Mouse (Mus musculus): Measurements from ENCODE around the gene Polrmt.

DNA sequence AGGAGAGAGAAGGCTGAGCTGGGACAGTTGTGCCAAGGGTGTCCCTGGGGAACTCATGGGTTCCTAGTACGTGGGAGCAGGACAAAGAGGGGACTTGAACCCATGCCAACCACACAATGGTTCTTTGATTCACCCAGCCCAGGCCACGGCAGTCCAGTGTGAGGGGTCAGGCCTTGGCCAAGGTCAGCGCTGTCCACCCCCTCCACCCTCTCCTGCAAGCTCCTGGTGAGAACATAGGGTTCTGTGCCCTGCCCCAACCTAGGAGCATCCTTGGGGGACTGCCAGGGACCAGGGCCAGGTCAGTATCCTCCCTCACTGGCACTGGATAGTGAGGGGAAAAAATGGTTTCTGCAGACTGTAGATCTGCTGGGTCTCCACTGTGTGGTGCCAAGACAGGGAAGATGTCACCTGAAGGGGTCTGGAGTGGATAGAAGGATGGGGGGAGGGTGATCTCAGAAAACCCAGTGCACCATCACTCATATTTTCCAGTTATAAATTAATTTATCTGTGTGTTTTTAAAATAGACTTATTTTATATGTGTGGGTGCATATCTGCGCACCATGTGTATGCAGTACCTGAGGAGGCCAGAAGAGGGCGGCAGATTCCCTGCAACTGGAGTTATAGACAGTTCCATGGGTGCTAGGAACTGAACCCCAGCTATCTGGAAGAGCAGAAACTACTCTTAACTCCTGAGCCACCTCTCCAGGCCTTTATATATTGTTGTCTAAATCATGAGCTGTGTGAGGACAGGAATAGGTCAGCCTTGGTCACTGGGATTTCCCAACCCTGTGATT lies 28.3 kb upstream of the Polrmt start:
- TF ChIP-seq CTCF (IDR thresholded peaks at IDR 0.05; ENCODE audit: borderline replicate concordance, insufficient read depth, low read depth, low read length) (no peak), POLR2A (IDR thresholded peaks at IDR 0.05; ENCODE audit: borderline replicate concordance, insufficient read depth, low read length) (no peak)
